Mouse (Mus musculus): Measurements from ENCODE around the gene Prkca.

Prkca gene

GRCm38 (mm10) chr11:108294305-108294813 lies 49.4 kb downstream of the Prkca start:
- DNase-seq, result no peak

- no peak for DNase-seq
These were observed 49.9 kb downstream of the Prkca start for GRCm38 (mm10) chr11:108293843-108294242.

- DNase-seq, result no peak
These were observed 54.5 kb downstream of the Prkca start for GRCm38 (mm10) chr11:108289192-108289591.

GRCm38 (mm10) chr11:108287321-108287720 lies 56.4 kb downstream of the Prkca start:
- DNase-seq, result no peak

GRCm38 (mm10) chr11:108285046-108285445 lies 58.7 kb downstream of the Prkca start:
- no peak for DNase-seq

GRCm38 (mm10) chr11:108282850-108283459 lies 60.8 kb downstream of the Prkca start:
- no peak for DNase-seq

GRCm38 (mm10) chr11:108279748-108280373 lies 63.9 kb downstream of the Prkca start:
- DNase-seq, result no peak

GRCm38 (mm10) chr11:108277096-108277495 lies 66.6 kb downstream of the Prkca start:
- DNase-seq, result no peak

GRCm38 (mm10) chr11:108276148-108276547 lies 67.6 kb downstream of the Prkca start:
- DNase-seq, result no peak

GRCm38 (mm10) chr11:108274046-108274445 lies 69.7 kb downstream of the Prkca start:
- no peak for DNase-seq

GRCm38 (mm10) chr11:108273415-108273965 lies 70.2 kb downstream of the Prkca start:
- no peak for DNase-seq

GRCm38 (mm10) chr11:108272601-108273414 lies 70.9 kb downstream of the Prkca start:
- no peak for DNase-seq

- peak; percentile 88 for DNase-seq
These were observed 72.4 kb downstream of the Prkca start for GRCm38 (mm10) chr11:108271305-108271704.

GRCm38 (mm10) chr11:108269516-108269915 lies 74.2 kb downstream of the Prkca start:
- no peak for DNase-seq

GRCm38 (mm10) chr11:108268421-108269322 lies 75.1 kb downstream of the Prkca start:
- DNase-seq, result peak; percentile 48

- DNase-seq, result no peak
These were observed 75.9 kb downstream of the Prkca start for GRCm38 (mm10) chr11:108267825-108268224.

- no peak for DNase-seq
These were observed 76.7 kb downstream of the Prkca start for GRCm38 (mm10) chr11:108267066-108267465.

GRCm38 (mm10) chr11:108263868-108264267 lies 79.9 kb downstream of the Prkca start:
- no peak for DNase-seq

- DNase-seq, result peak; percentile 47
These were observed 80.3 kb downstream of the Prkca start for GRCm38 (mm10) chr11:108263406-108263805.

- no peak for DNase-seq
These were observed 82.0 kb downstream of the Prkca start for GRCm38 (mm10) chr11:108261751-108262160.

GRCm38 (mm10) chr11:108260775-108261517 lies 82.8 kb downstream of the Prkca start:
- no peak for DNase-seq

Measured in lung, postnatal 36 days (tissue).